Mouse (Mus musculus) leukemia stem cell, adult 10-12 weeks (primary cell): Measurements from ENCODE around the gene Cd209e. TPM values are rescaled to one million over a fixed set of nuclear protein-coding genes. Genes with fewer than 3 reads are reported as not detected.

ENCODE experiments used
- polyA plus RNA-seq: library from polyadenylated mRNA; stranded (reverse); fragments of >175 nt; gene quantifications from 2 replicates; pipeline ENCODE4 v1.2.3, GENCODE M21; 2012; ENCODE audit warnings: low replicate concordance

Cd209e gene
- polyA plus RNA-seq = not detected in 2 replicates

GRCm38 (mm10) chr8:3854209-3854608 is at the start of gene Cd209e:
Cd209e (minus strand) TSS chr8:3854309.

GRCm38 (mm10) chr8:3878455-3878854 is 24.3 kb upstream of the Cd209e start, which contains the start of gene Cd209d:
Cd209d (minus strand) TSS chr8:3878555.

Other genes starting within 250 kb of the Cd209e start
- 27.6 and 38.9 TPM in 2 replicates for gene Xab2, start 233.0 kb downstream of the Cd209e start, polyA plus RNA-seq
- gene Pet100, start 232.8 kb downstream of the Cd209e start, polyA plus RNA-seq = 10.9 and 50.5 TPM in 2 replicates
- gene Pcp2, start 228.8 kb downstream of the Cd209e start, polyA plus RNA-seq = not detected in 2 replicates
- gene Stxbp2, start 223.4 kb downstream of the Cd209e start, polyA plus RNA-seq = 95.4 and 315 TPM in 2 replicates
- gene Retn, start 198.5 kb downstream of the Cd209e start, polyA plus RNA-seq = not detected in 2 replicates
- gene Mcemp1, start 188.6 kb downstream of the Cd209e start, polyA plus RNA-seq = 0.11 and 0.24 TPM in 2 replicates
- gene Fcor, start 181.9 kb downstream of the Cd209e start, polyA plus RNA-seq = not detected in 2 replicates
- 10.8 and 16.4 TPM in 2 replicates for gene Trappc5, start 178.0 kb downstream of the Cd209e start, polyA plus RNA-seq
- gene Fcer2a, start 160.1 kb downstream of the Cd209e start, polyA plus RNA-seq = 5.4 and 22.4 TPM in 2 replicates
- 0.17 TPM in 1 of 2 replicates, not detected in the other for gene Clec4g, start 133.7 kb downstream of the Cd209e start, polyA plus RNA-seq
- 0.44 and 0.52 TPM in 2 replicates for gene Cd209a, start 105.3 kb downstream of the Cd209e start, polyA plus RNA-seq
- gene Cd209d, start 24.2 kb upstream of the Cd209e start, polyA plus RNA-seq = not detected in 2 replicates
- not detected in 2 replicates for gene Cd209b, start 72.5 kb upstream of the Cd209e start, polyA plus RNA-seq
- not detected in 2 replicates for gene Cd209c, start 100.4 kb upstream of the Cd209e start, polyA plus RNA-seq